20 mouse cellular contexts compared by ENCODE assay signal in the genomic region with DNA sequence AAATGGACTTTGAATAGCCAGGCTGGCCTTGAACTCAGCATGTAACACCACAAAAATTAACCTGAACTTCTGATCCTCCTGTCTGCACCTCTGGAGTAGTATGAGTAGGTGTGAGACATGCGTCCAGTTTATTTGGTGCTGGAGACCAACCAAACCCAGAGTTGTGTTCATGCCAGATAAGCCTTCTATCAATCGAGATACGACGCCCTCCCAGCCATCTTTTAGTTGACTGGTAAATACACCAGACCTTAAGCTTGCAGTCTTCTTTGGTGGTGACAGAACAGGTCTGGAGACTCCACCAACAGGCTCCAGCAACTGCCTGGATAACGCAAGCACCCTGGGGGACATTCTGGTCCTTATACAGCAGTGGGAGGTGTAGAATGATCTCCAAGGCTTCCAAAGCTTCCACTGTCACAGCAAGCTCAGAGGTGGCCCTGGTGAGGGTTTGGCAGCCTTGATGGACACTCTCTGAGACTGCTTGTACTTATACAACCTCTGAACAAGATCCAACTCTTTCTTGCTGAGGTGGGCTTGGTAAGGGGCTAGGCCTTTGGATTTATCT. TPM values are rescaled to one million over a fixed set of nuclear protein-coding genes. Genes with fewer than 3 reads are reported as not detected.
A peak's percentile ranks its signal among the peaks of the same experiment; 100 is the strongest.
DNase-seq lines count a peak whose midpoint lies in the region; ATAC-seq lines count a peak whose summit lies in the region.
"Had no signal": no experiment of that assay in that cellular context is flagged by ENCODE, and none has a peak within 500 bp of the region (broad histone marks: within the 10 kb centered on the region; RNA-seq: fewer than 3 reads in every experiment).

No protein-coding gene starts in this region.

- no peaks in the 10 kb centered on the region for H3K36me3 ChIP-seq in intestine, embryonic 14.5 days (ENCODE audit: control insufficient read depth, insufficient read depth, low read length)
- no peaks in the 10 kb centered on the region for H3K36me3 ChIP-seq in intestine, embryonic 15.5 days
- no peaks in the 10 kb centered on the region for H3K36me3 ChIP-seq in liver, embryonic 12.5 days
- H3K36me3 ChIP-seq: embryonic facial prominence, embryonic 15.5 days; heart, embryonic 15.5 days; hindbrain, embryonic 12.5 days; midbrain, embryonic 10.5 days; neural tube, embryonic 12.5 days had no signal

- H3K9ac ChIP-seq in intestine, embryonic 14.5 days (ENCODE audit: low read length): no peak overlapping the region
- no peak overlapping the region for H3K9ac ChIP-seq in intestine, embryonic 15.5 days
- H3K9ac ChIP-seq in liver, embryonic 12.5 days: peak overlapping the region; percentile 76
- H3K9ac ChIP-seq: embryonic facial prominence, embryonic 15.5 days; forebrain, embryonic 13.5 days; heart, embryonic 15.5 days; hindbrain, embryonic 12.5 days; neural tube, embryonic 12.5 days had no signal

- H3K27ac ChIP-seq in intestine, embryonic 14.5 days (ENCODE audit: low read depth): no peak overlapping the region
- H3K27ac ChIP-seq in intestine, embryonic 15.5 days: no peak overlapping the region
- peak overlapping the region; percentile 99 for H3K27ac ChIP-seq in liver, embryonic 12.5 days
- H3K27ac ChIP-seq: embryonic facial prominence, embryonic 15.5 days; forebrain, embryonic 13.5 days; heart, embryonic 15.5 days; hindbrain, embryonic 12.5 days; midbrain, embryonic 10.5 days; neural tube, embryonic 12.5 days had no signal

- peak; percentile 44 for DNase-seq in intestine, embryonic 14.5 days (ENCODE audit: low spot score)
- peak; percentile 75 for DNase-seq in c-Kit-negative CD71-positive TER-119-positive erythroid progenitor cells, embryonic 14.5 days (ENCODE audit: low read depth, low spot score)
- peak; percentile 57 to 74 for DNase-seq in spleen, postnatal 10 days (ENCODE audit: low spot score in 2 of 2)
- DNase-seq in neural tube, embryonic 10.5 days (ENCODE audit: extremely low spot score, low spot score): no peak
- DNase-seq in kidney, postnatal 14 days: no peak
- DNase-seq: adrenal gland, postnatal 14 days; cerebellum, adult 9-10 months; left cerebral cortex, postnatal 4 days; lung, adult 18-20 months; right cerebral cortex, postnatal 25 days; thymus, postnatal 4 days had no signal

- WGBS in intestine, embryonic 14.5 days: 91% methylated on average over 5 of the region's 5 CpGs
- WGBS in intestine, embryonic 15.5 days: 87% methylated on average over 5 of the region's 5 CpGs
- 34% methylated on average over 5 of the region's 5 CpGs for WGBS in liver, embryonic 12.5 days (ENCODE audit: insufficient replicate concordance)

- H3K4me3 ChIP-seq in intestine, embryonic 14.5 days (ENCODE audit: low read depth, low read length): no peak overlapping the region
- no peak overlapping the region for H3K4me3 ChIP-seq in intestine, embryonic 15.5 days (replicated peaks)
- peak overlapping the region; percentile 37 for H3K4me3 ChIP-seq in liver, embryonic 12.5 days
- H3K4me3 ChIP-seq: embryonic facial prominence, embryonic 15.5 days; forebrain, embryonic 13.5 days; heart, embryonic 15.5 days; hindbrain, embryonic 12.5 days; midbrain, embryonic 10.5 days; neural tube, embryonic 12.5 days had no signal

- H3K4me2 ChIP-seq in intestine, embryonic 14.5 days (ENCODE audit: low read length): no peak overlapping the region
- H3K4me2 ChIP-seq in intestine, embryonic 15.5 days (replicated peaks): no peak overlapping the region
- peak overlapping the region; percentile 64 for H3K4me2 ChIP-seq in liver, embryonic 12.5 days
- H3K4me2 ChIP-seq: embryonic facial prominence, embryonic 15.5 days; forebrain, embryonic 13.5 days; heart, embryonic 15.5 days; hindbrain, embryonic 12.5 days; neural tube, embryonic 12.5 days had no signal

- H3K9me3 ChIP-seq in intestine, embryonic 14.5 days (ENCODE audit: control insufficient read depth, low read length): no peaks in the 10 kb centered on the region
- no peaks in the 10 kb centered on the region for H3K9me3 ChIP-seq in intestine, embryonic 15.5 days
- no peaks in the 10 kb centered on the region for H3K9me3 ChIP-seq in liver, embryonic 12.5 days (replicated peaks)
- H3K9me3 ChIP-seq: embryonic facial prominence, embryonic 15.5 days; forebrain, embryonic 13.5 days; heart, embryonic 15.5 days; hindbrain, embryonic 12.5 days; midbrain, embryonic 10.5 days; neural tube, embryonic 12.5 days had no signal

- ATAC-seq in intestine, embryonic 14.5 days (replicated peaks; ENCODE audit: low FRiP score, low TSS enrichment, low read depth): no peak
- no peak for ATAC-seq in intestine, embryonic 15.5 days
- ATAC-seq in liver, embryonic 12.5 days: peak; percentile 88
- ATAC-seq: forebrain, embryonic 13.5 days; inflammation-experienced regulatory T-cells, adult 6 months had no signal

- no peaks in the 10 kb centered on the region for H3K27me3 ChIP-seq in intestine, embryonic 14.5 days (replicated peaks; ENCODE audit: control insufficient read depth, insufficient read depth, low read length)
- no peaks in the 10 kb centered on the region for H3K27me3 ChIP-seq in intestine, embryonic 15.5 days (replicated peaks)
- no peaks in the 10 kb centered on the region for H3K27me3 ChIP-seq in liver, embryonic 12.5 days (replicated peaks)
- H3K27me3 ChIP-seq: embryonic facial prominence, embryonic 15.5 days; forebrain, embryonic 13.5 days; heart, embryonic 15.5 days; hindbrain, embryonic 12.5 days; neural tube, embryonic 12.5 days had no signal

- H3K4me1 ChIP-seq in intestine, embryonic 14.5 days (replicated peaks; ENCODE audit: control insufficient read depth, insufficient read depth, low read length): no peaks in the 10 kb centered on the region
- H3K4me1 ChIP-seq in intestine, embryonic 15.5 days (replicated peaks): no peaks in the 10 kb centered on the region
- peaks cover 89% of the 10 kb centered on the region for H3K4me1 ChIP-seq in liver, embryonic 12.5 days
- H3K4me1 ChIP-seq: embryonic facial prominence, embryonic 15.5 days; forebrain, embryonic 13.5 days; hindbrain, embryonic 12.5 days; midbrain, embryonic 10.5 days had no signal

RNA-seq across cellular contexts. Expression of a gene that starts 7.6 kb away (rescaled TPM):
- polyA plus RNA-seq in intestine, embryonic 14.5 days (2014; fragmentation: Nextera tagmentation; extraction: Ambion mirVana): 26.2 and 26.6 TPM in 2 replicates
- 36.1 and 37.4 TPM in 2 replicates for polyA plus RNA-seq in intestine, embryonic 15.5 days (2015; fragmentation: Nextera tagmentation; extraction: Ambion mirVana)
- 93.9 and 99.9 TPM in 2 replicates for polyA plus RNA-seq in liver, embryonic 12.5 days (2016; fragmentation: Nextera tagmentation; extraction: Ambion mirVana)

Comparison
In these comparisons a context has a peak if more than half of its experiments do, and no peak if none do; other contexts are left out.
1. DNase-seq: peak in intestine, embryonic 14.5 days (single experiment), c-Kit-negative CD71-positive TER-119-positive erythroid progenitor cells, embryonic 14.5 days (single experiment) and spleen, postnatal 10 days (2 of 2); none in neural tube, embryonic 10.5 days (single experiment) and kidney, postnatal 14 days (single experiment).